Mouse (Mus musculus) limb, embryonic 14.5 days (tissue): ENCODE measurements around the gene Gm42688. TPM values are rescaled to one million over a fixed set of nuclear protein-coding genes. Genes with fewer than 3 reads are reported as not detected.

Experiments
- ATAC-seq: fragments of 200-750 bp; cut with Nextera tagmentation; 2 replicates; pipeline ENCODE4 v1.8.0; 2017; ENCODE audit warnings: low read depth, moderate number of reproducible peaks, moderate TSS enrichment; ENCODE audit not compliant: low FRiP score
- DNase-seq: peaks from one replicate; pipeline ENCODE4 v3.0.0-alpha.2; 2015; ENCODE audit warnings: low spot score
- H3K27ac ChIP-seq: fragments of 300-500 bp; sonication (generic); replicated peaks from 2 replicates; pipeline ENCODE4 v1.5.1; 2014; ENCODE audit warnings: low read depth, mild to moderate bottlenecking, low read length, moderate library complexity, mixed read lengths
- H3K27me3 ChIP-seq: fragments of 300-500 bp; sonication (generic); 2 replicates; pipeline ENCODE4 v1.6.1; 2014; ENCODE audit warnings: low read length, mixed read lengths; ENCODE audit not compliant: control insufficient read depth, insufficient read depth
- H3K36me3 ChIP-seq: fragments of 300-500 bp; sonication (generic); 2 replicates; pipeline ENCODE4 v1.6.1; 2014; ENCODE audit warnings: mild to moderate bottlenecking, low read length, moderate library complexity, mixed read lengths; ENCODE audit not compliant: control insufficient read depth, insufficient read depth
- H3K4me1 ChIP-seq: fragments of 300-500 bp; sonication (generic); 2 replicates; pipeline ENCODE4 v1.6.1; 2014; ENCODE audit warnings: antibody characterized with exemption, low read length, mixed read lengths; ENCODE audit not compliant: control insufficient read depth, insufficient read depth
- H3K4me2 ChIP-seq: fragments of 300-500 bp; sonication (generic); replicated peaks from 2 replicates; pipeline ENCODE4 v1.6.1; 2014; ENCODE audit warnings: low read depth, mild to moderate bottlenecking, low read length, moderate library complexity; ENCODE audit not compliant: severe bottlenecking
- H3K4me3 ChIP-seq: fragments of 300-500 bp; sonication (generic); replicated peaks from 2 replicates; pipeline ENCODE4 v1.5.1; 2014; ENCODE audit warnings: low read length
- H3K9ac ChIP-seq: fragments of 300-500 bp; sonication (generic); 2 replicates; pipeline ENCODE4 v1.6.1; 2014; ENCODE audit warnings: mild to moderate bottlenecking, low read depth, low read length, moderate library complexity; ENCODE audit not compliant: severe bottlenecking
- H3K9me3 ChIP-seq: fragments of 300-500 bp; sonication (generic); 2 replicates; pipeline ENCODE4 v1.6.1; 2016; ENCODE audit warnings: low read length; ENCODE audit not compliant: control insufficient read depth
- POLR2A ChIP-seq: fragments of 200-500 bp; IDR thresholded peaks from 2 replicates; pipeline ENCODE4 v1.8.0; 2012; ENCODE audit warnings: inconsistent platforms, mild to moderate bottlenecking, moderate library complexity, borderline replicate concordance; ENCODE audit not compliant: insufficient read depth, insufficient read length; ENCODE audit errors: extremely low read depth
- whole genome bisulfite sequencing: fragments of 180-500 bp; shearing (Covaris S2); extraction: QIAGEN DNeasy Blood & Tissue Kit; methylation state at CpG from one replicate; pipeline ENCODE4 v1.1.7; 2014; 5-methylcytosine and 5-hydroxymethylcytosine counted together
- polyA plus RNA-seq, 2 experiments: library from polyadenylated mRNA; depleted of rRNA in 1 of 2; stranded (reverse) in 1 of 2; unstranded in 1 of 2; fragments of >200 nt; fragmentation: Nextera tagmentation in 1 of 2; extraction: Ambion mirVana in 1 of 2; gene quantifications; 2 replicates each; pipeline versions ENCODE4 v1.2.1 to v1.2.3; 2012 to 2014

Gene Gm42688
- polyA plus RNA-seq, 2 experiments = 2.5 to 7.0 TPM

DNA sequence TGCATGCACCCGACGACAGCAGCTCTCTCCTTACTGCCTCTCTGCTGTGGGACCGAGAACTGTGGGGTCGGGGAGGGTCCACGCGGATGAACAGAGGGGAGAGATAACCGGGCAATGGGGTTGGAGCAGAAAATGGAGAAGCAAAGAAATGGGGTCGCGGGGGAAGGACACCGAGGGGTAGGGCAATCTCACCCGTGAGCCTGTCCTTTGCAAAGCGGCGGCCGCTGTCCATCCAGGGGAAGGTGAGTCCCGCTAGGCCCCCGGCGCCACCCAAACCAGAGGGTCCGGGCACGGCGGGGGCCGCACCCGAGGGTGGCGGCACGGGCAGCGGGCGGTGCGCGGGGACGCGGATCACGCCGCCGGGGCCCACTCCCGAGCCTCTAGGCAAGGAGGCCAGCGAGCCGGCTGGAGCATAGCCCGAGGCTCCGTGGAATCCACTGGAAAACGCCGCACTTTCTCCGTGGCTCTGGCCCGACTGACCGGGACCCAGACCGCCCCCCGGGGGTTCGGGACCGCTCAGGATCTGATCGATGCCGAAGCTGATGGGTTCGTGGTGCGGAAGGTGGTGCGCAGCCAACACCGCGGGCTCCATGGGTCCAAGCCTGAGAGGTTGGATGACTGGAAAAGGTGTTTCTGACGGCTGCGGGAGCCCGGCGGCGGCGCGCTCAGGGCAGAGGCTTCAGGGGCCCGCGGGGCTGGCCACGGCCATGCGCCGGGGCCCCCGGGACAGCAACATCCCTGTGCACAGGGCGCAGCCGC lies 31.8 kb upstream of the Gm42688 start:
- Histone ChIP-seq H3K36me3 (no peaks in the 10 kb centered on the region), H3K4me1 (no peaks in the 10 kb centered on the region), H3K4me2 (peak overlapping the region; percentile 32), H3K9ac (0 out of 2 replicates have a peak overlapping the region, but pooled peaks have one; percentile 12), H3K4me3 (peak overlapping the region; percentile 17), H3K27me3 (peaks cover 95% of the 10 kb centered on the region), H3K9me3 (no peaks in the 10 kb centered on the region), H3K27ac (no peak overlapping the region)
- DNase-seq (no peak), ATAC-seq (no peak)
- WGBS = under 1% methylated on average over 50 of the region's 69 CpGs
- no peak for TF ChIP-seq POLR2A

DNA sequence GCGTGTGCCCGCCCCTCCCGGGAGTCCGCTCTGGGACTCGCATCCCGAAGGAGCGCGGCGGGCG lies 31.3 kb upstream of the Gm42688 start, which contains the start of gene Tlx2:
Gene Tlx2, minus strand, starts transcription at position 47 of the 64 bp plus-strand sequence.
- DNase-seq (no peak), ATAC-seq (no peak)
- Histone ChIP-seq H3K27me3 (peaks cover 93% of the 10 kb centered on the region), H3K4me2 (peak within 1 kb of the TSS; percentile 32), H3K27ac (no peak within 1 kb of the TSS), H3K36me3 (no peaks in the 10 kb centered on the region), H3K9ac (0 out of 2 replicates have a peak within 1 kb of the TSS, but pooled peaks have one; percentile 12), H3K4me3 (peak within 1 kb of the TSS; percentile 17), H3K9me3 (no peaks in the 10 kb centered on the region), H3K4me1 (no peaks in the 10 kb centered on the region)
- no peak for TF ChIP-seq POLR2A
- WGBS = 0% methylated on average over 9 of the region's 10 CpGs

DNA sequence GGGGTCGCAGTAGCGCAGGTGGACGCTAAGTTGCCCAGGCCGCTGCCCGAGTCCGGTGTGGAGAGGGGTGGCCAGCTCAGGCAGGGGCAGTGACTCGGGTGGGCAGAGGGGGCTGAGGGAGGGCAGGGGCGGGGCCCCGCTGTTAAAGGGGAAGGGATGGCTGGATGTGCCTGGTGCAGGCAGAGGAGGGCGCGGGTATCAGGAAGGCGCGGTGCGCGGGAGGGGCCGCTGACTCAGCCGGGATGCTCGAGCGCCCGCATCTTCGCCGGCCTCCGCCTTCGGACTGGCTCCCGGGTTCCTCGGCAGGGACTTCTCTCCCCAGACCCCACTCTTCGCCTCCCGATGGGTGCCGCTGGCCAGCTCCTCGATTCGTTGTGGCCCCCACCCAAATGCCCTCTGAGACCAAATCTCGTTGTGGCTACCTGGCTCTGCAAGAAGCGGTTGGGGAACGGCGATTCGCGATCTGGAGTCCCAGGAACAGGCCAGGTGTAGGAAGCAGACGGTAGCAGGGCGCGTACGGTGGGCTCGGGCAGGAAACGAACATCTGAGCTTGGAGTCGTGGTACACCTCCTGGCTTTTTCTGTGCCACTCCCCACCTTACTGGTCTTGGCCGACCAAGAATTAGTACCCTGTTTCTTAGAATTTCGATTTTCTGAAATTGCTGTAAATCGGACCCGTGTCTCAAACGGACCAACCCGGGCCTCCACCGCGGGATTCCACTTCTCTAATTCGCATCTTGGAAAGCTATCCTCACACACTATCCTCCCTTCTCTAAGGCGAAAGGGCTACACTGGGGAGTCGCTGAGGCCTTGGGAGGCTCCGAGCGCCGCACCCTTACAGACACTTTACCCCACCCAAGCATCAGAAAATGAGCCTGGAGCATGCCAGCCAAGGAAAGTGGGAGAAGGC lies 30.9 kb upstream of the Gm42688 start:
- DNase-seq (no peak), ATAC-seq (no peak)
- 2% methylated on average over 51 of the region's 58 CpGs for WGBS

DNA sequence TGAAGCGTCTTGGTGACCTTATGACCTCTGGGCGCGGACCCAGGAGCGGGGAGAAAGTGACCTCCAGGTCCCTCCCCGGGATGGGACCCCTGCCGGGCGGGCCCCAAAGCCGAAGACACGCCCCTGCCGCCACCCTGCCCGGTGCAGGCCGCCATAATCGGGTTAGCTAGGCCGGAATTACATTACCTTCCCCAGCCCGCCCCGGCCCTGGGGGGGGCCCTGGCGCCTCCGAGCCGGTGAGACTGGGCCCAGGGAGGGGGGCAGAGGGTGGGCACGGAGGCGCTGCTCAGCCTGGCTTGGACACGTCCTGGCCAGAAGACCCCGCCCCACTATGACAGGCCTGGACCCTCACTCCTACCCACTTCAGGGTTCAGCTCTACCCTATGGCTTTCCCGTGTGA lies 30.2 kb upstream of the Gm42688 start:
- no peaks in the 10 kb centered on the region for H3K9me3 ChIP-seq
- H3K4me2 ChIP-seq = no peak overlapping the region
- 0% methylated on average over 19 of the region's 24 CpGs for WGBS
- no peak for ATAC-seq
- no peak overlapping the region for H3K9ac ChIP-seq
- DNase-seq = no peak
- TF ChIP-seq POLR2A = no peak
- H3K4me3 ChIP-seq = peak overlapping the region; percentile 17
- no peak overlapping the region for H3K27ac ChIP-seq
- H3K4me1 ChIP-seq = no peaks in the 10 kb centered on the region
- H3K27me3 ChIP-seq = peaks cover 89% of the 10 kb centered on the region
- no peaks in the 10 kb centered on the region for H3K36me3 ChIP-seq

More for the DNA sequence above, 30.9 kb upstream of the Gm42688 start:
- no peaks in the 10 kb centered on the region for H3K4me1 ChIP-seq
- no peak overlapping the region for H3K27ac ChIP-seq
- H3K4me2 ChIP-seq = peak overlapping the region; percentile 32
- 0 out of 2 replicates have a peak overlapping the region, but pooled peaks have one; percentile 12 for H3K9ac ChIP-seq
- no peak for TF ChIP-seq POLR2A
- no peaks in the 10 kb centered on the region for H3K36me3 ChIP-seq
- H3K9me3 ChIP-seq = no peaks in the 10 kb centered on the region
- peak overlapping the region; percentile 17 for H3K4me3 ChIP-seq
- H3K27me3 ChIP-seq = peaks cover 92% of the 10 kb centered on the region

DNA sequence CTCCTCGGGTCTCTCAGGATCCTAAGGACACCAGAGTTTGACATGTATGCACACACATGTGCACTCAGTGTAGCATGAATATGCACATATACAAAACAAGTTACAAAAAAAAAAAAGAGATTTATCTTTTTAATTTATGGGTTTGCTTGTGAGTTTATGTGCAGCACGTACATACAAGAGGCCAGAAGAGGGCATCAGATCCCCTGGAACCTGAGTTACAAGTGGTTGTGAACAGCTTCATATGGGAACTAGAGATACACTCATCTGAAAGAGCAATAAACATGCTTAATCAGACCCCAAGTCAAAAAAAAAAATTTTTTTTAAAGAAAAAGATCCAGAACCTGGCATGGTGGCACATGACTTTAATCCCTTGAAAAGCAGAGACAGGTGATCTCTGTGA lies 26.4 kb upstream of the Gm42688 start:
- WGBS = 19% methylated on average over 2 of the region's 2 CpGs
- Histone ChIP-seq H3K4me3 (no peak overlapping the region), H3K4me2 (no peak overlapping the region), H3K27me3 (peaks cover 52% of the 10 kb centered on the region), H3K36me3 (peaks cover 5% of the 10 kb centered on the region; the same call in 1 of the 2 replicates), H3K9me3 (no peaks in the 10 kb centered on the region), H3K9ac (no peak overlapping the region), H3K4me1 (0 out of 2 replicates have a peak, but pooled peaks cover 5% of the 10 kb centered on the region), H3K27ac (no peak overlapping the region)
- TF ChIP-seq POLR2A = no peak
- ATAC-seq (no peak), DNase-seq (no peak)
